Mouse (Mus musculus) adrenal gland, adult 2 months (tissue): ENCODE measurements at regions not wholly inside any gene's neighbourhood (a gene's known extent, or its start where the extent isn't known, plus 50 kb on each side); places are given as distances from the start of the nearest gene placed in this dataset.

Experiments
- DNase-seq: peaks from one replicate; pipeline ENCODE4 v3.0.0; 2021

- DNase-seq: peak; percentile 30
Measured at GRCm38 (mm10) chr13:68298862-68299261, 283.1 kb downstream of the Mtrr start.

DNA sequence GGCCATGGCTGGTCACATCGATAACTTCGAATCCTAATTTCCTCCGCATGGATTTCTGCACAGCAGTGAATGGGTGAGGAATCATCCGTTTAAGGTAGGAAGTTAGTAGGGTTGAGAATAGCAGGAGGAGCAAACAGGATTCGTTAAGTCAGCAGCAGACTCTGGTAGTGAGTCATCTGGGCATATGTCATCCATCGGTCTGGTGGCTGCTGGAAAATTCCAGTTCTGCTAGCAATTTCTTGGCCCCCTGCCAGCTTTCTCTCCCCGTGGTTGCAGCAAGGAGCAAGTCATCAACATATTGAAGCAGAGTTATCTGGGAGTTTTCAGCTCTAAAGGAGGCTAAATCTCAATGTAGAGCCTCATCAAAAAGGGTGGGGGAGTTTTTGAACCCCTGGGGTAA lies 323.7 kb downstream of the Mtrr start:
- DNase-seq: peak; percentile 72
